In genomic region chr14:47133948-47134347, GRCm38 (mm10) we compare ENCODE assay signal across 16 mouse cellular contexts. TPM values are rescaled to one million over a fixed set of nuclear protein-coding genes. Genes with fewer than 3 reads are reported as not detected.
A peak's percentile ranks its signal among the peaks of the same experiment; 100 is the strongest.
DNase-seq lines count a peak whose midpoint lies in the region; ATAC-seq and TF ChIP-seq lines count a peak whose summit lies in the region.
"Had no signal": no experiment of that assay in that cellular context is flagged by ENCODE, and none has a peak within 500 bp of the region (broad histone marks: within the 10 kb centered on the region; RNA-seq: fewer than 3 reads in every experiment).

No protein-coding gene starts in this region.

- H3ac ChIP-seq in C2C12 (ENCODE audit: control insufficient read depth, insufficient read length, low read depth), result no peak overlapping the region

- intact Hi-C loops in gastrocnemius, postnatal 36 days (cut with DNase I), result no loop called here

- DNase-seq in hindbrain, embryonic 10.5 days (ENCODE audit: low spot score), result no peak
- peak; percentile 61 for DNase-seq in brain, adult 2 months (ENCODE audit: low read depth, low spot score)
- peak; percentile 18 for DNase-seq in midbrain, postnatal 0 days (ENCODE audit: low spot score)
- no peak for DNase-seq in gastrocnemius, postnatal 36 days
- DNase-seq in lung, adult 18-20 months, result no peak
- DNase-seq: cerebellum, adult 8-10 months; kidney, adult 11 months; lung, embryonic 14.5 days; right cerebral cortex, postnatal 25 days had no signal

- peak overlapping the region; percentile 40; the same call in 1 of the 2 replicates for H3K27ac ChIP-seq in hindbrain, embryonic 13.5 days
- no peak overlapping the region for H3K27ac ChIP-seq in hindbrain, embryonic 10.5 days
- no peak overlapping the region for H3K27ac ChIP-seq in midbrain, postnatal 0 days (ENCODE audit: low read depth, low read length)
- H3K27ac ChIP-seq: left cerebral cortex, adult 2 months; limb, embryonic 15.5 days had no signal

- no peak overlapping the region for H3K9ac ChIP-seq in hindbrain, embryonic 13.5 days
- no peak overlapping the region for H3K9ac ChIP-seq in midbrain, postnatal 0 days (replicated peaks; ENCODE audit: low read length, poor library complexity, severe bottlenecking)
- H3K9ac ChIP-seq: limb, embryonic 15.5 days; lung, embryonic 14.5 days had no signal

- no peaks in the 10 kb centered on the region for H3K36me3 ChIP-seq in hindbrain, embryonic 13.5 days
- no peaks in the 10 kb centered on the region for H3K36me3 ChIP-seq in hindbrain, embryonic 10.5 days
- no peaks in the 10 kb centered on the region for H3K36me3 ChIP-seq in C2C12 (ENCODE audit: control insufficient read depth, insufficient read depth)
- H3K36me3 ChIP-seq in midbrain, postnatal 0 days (ENCODE audit: insufficient read depth, low read length), result no peaks in the 10 kb centered on the region
- H3K36me3 ChIP-seq: limb, embryonic 15.5 days had no signal

- H3K9me3 ChIP-seq in hindbrain, embryonic 13.5 days, result no peaks in the 10 kb centered on the region
- H3K9me3 ChIP-seq in hindbrain, embryonic 10.5 days, result no peaks in the 10 kb centered on the region
- H3K9me3 ChIP-seq in midbrain, postnatal 0 days (ENCODE audit: low read length), result no peaks in the 10 kb centered on the region
- H3K9me3 ChIP-seq: limb, embryonic 15.5 days; megakaryocyte, embryonic 14.5 days had no signal

- H3K27me3 ChIP-seq in hindbrain, embryonic 13.5 days, result no peaks in the 10 kb centered on the region
- no peaks in the 10 kb centered on the region for H3K27me3 ChIP-seq in hindbrain, embryonic 10.5 days (ENCODE audit: insufficient read depth, poor library complexity, severe bottlenecking)
- H3K27me3 ChIP-seq in C2C12 (ENCODE audit: control insufficient read depth, insufficient read depth, insufficient read length), result no peaks in the 10 kb centered on the region
- no peaks in the 10 kb centered on the region for H3K27me3 ChIP-seq in midbrain, postnatal 0 days (ENCODE audit: insufficient read depth, low read length)
- H3K27me3 ChIP-seq: limb, embryonic 15.5 days had no signal

- H3K4me1 ChIP-seq in hindbrain, embryonic 13.5 days (replicated peaks), result no peaks in the 10 kb centered on the region
- no peaks in the 10 kb centered on the region for H3K4me1 ChIP-seq in hindbrain, embryonic 10.5 days (replicated peaks)
- no peaks in the 10 kb centered on the region for H3K4me1 ChIP-seq in midbrain, postnatal 0 days (ENCODE audit: insufficient read depth, low read length)

- peak; percentile 62; the same call in 1 of the 2 replicates for ATAC-seq in hindbrain, embryonic 13.5 days (ENCODE audit: low FRiP score)
- no peak for ATAC-seq in midbrain, postnatal 0 days (ENCODE audit: low FRiP score)
- no peak for ATAC-seq in monocyte, adult 5-6 weeks (replicated peaks; ENCODE audit: insufficient number of reproducible peaks, low FRiP score, low TSS enrichment, poor library complexity, severe bottlenecking)

- no peaks in the 10 kb centered on the region for H3K79me3 ChIP-seq in C2C12 (ENCODE audit: low read depth)

- no peak overlapping the region for H3K4me2 ChIP-seq in hindbrain, embryonic 13.5 days
- no peak overlapping the region for H3K4me2 ChIP-seq in midbrain, postnatal 0 days (ENCODE audit: low read depth, low read length, poor library complexity, severe bottlenecking)
- H3K4me2 ChIP-seq: limb, embryonic 15.5 days; lung, embryonic 14.5 days had no signal

- H3K4me3 ChIP-seq in hindbrain, embryonic 13.5 days, result no peak overlapping the region
- no peak overlapping the region for H3K4me3 ChIP-seq in hindbrain, embryonic 10.5 days
- no peak overlapping the region for H3K4me3 ChIP-seq in C2C12 (ENCODE audit: insufficient read depth, poor library complexity, severe bottlenecking)
- no peak overlapping the region for H3K4me3 ChIP-seq in midbrain, postnatal 0 days (ENCODE audit: low read depth, low read length)
- H3K4me3 ChIP-seq: erythroblast, embryonic 14.5 days; left cerebral cortex, adult 2 months; limb, embryonic 15.5 days; megakaryocyte, embryonic 14.5 days had no signal

- no peaks in the 10 kb centered on the region for H3K79me2 ChIP-seq in C2C12 (ENCODE audit: control insufficient read depth, insufficient read depth)

- no peak for TF ChIP-seq CTCF in C2C12 (IDR thresholded peaks at IDR 0.05; ENCODE audit: control insufficient read depth, insufficient read depth, insufficient read length)
- no peak for TF ChIP-seq CTCF in midbrain, postnatal 0 days (IDR thresholded peaks at IDR 0.05)

- 69% methylated on average over 10 of the region's 10 CpGs for WGBS in hindbrain, embryonic 13.5 days
- 84% methylated on average over 10 of the region's 10 CpGs for WGBS in hindbrain, embryonic 10.5 days
- 62% methylated on average over 10 of the region's 10 CpGs for WGBS in midbrain, postnatal 0 days

TF ChIP-seq in C2C12, 6 proteins besides CTCF, POLR2A, EP300 and RAD21:
- TF ChIP-seq MYOD1 (IDR thresholded peaks at IDR 0.05; ENCODE audit: control insufficient read depth, insufficient read length, low read depth) (no peak), FOSL1 (IDR thresholded peaks at IDR 0.05; ENCODE audit: insufficient read depth, low read length, poor library complexity, severe bottlenecking) (peak; percentile 26)
TF ChIP-seq in C2C12: peak in this region for 1.

RNA-seq across cellular contexts. Expression of gene Gch1, which starts 55.3 kb away (rescaled TPM):
- 3.0 and 4.4 TPM in 2 replicates for polyA plus RNA-seq in hindbrain, embryonic 13.5 days (2015; fragmentation: Nextera tagmentation; extraction: Ambion mirVana)
- 0.98 and 1.2 TPM in 2 replicates for polyA plus RNA-seq in hindbrain, embryonic 10.5 days (2016; fragmentation: Nextera tagmentation; extraction: Ambion mirVana)
- 9.6 TPM for polyA plus RNA-seq in C2C12 (2012; fragmentation: generic; extraction: Trizol)
- 8.8 and 9.4 TPM in 2 replicates for total RNA-seq in midbrain, postnatal 0 days (2014; rRNA removed)
- polyA plus RNA-seq in midbrain, postnatal 0 days (2015; fragmentation: Nextera tagmentation; extraction: Ambion mirVana), result 5.3 and 6.9 TPM in 2 replicates
- 1 to 10 TPM; 2.0 to 2.6 TPM for total RNA-seq in gastrocnemius, postnatal 36 days (2021)
- total RNA-seq in monocyte, adult 5-6 weeks (2017), result 19.6 to 32.1 TPM (median 28.6 TPM) in 3 replicates

Comparison
In these comparisons a context has a peak if more than half of its experiments do, and no peak if none do; other contexts are left out.
1. DNase-seq: peak in brain, adult 2 months (single experiment) and midbrain, postnatal 0 days (single experiment); none in hindbrain, embryonic 10.5 days (single experiment), gastrocnemius, postnatal 36 days (0 of 2) and lung, adult 18-20 months (0 of 2).